Mouse (Mus musculus) liver, embryonic 11.5 days (tissue): ENCODE measurements around the gene Ppfia1. TPM values are rescaled to one million over a fixed set of nuclear protein-coding genes. Genes with fewer than 3 reads are reported as not detected.

Experiments used
- ATAC-seq: fragments of 200-750 bp; cut with Nextera tagmentation; replicated peaks from 2 replicates; pipeline ENCODE4 v1.8.0; 2017; ENCODE audit warnings: moderate number of reproducible peaks, mild to moderate bottlenecking, moderate TSS enrichment, moderate library complexity; ENCODE audit not compliant: low FRiP score
- DNase-seq: peaks from one replicate; pipeline ENCODE4 v3.0.0-alpha.2; 2017; ENCODE audit warnings: low spot score
- H3K27ac ChIP-seq: fragments of 300-500 bp; sonication (generic); 2 replicates; pipeline ENCODE4 v1.5.1; 2014; ENCODE audit warnings: mild to moderate bottlenecking, low read depth, low read length, control low read depth
- H3K27me3 ChIP-seq: fragments of 300-500 bp; sonication (generic); replicated peaks from 2 replicates; pipeline ENCODE4 v1.6.1; 2014; ENCODE audit warnings: low read length, mixed read lengths; ENCODE audit not compliant: control insufficient read depth, insufficient read depth
- H3K36me3 ChIP-seq: fragments of 300-500 bp; sonication (generic); 2 replicates; pipeline ENCODE4 v1.6.1; 2014; ENCODE audit warnings: mild to moderate bottlenecking, low read length, moderate library complexity, mixed read lengths; ENCODE audit not compliant: control insufficient read depth, insufficient read depth
- H3K4me1 ChIP-seq: fragments of 300-500 bp; sonication (generic); replicated peaks from 2 replicates; pipeline ENCODE4 v1.6.1; 2014; ENCODE audit warnings: low read length, mixed read lengths; ENCODE audit not compliant: control insufficient read depth, insufficient read depth
- H3K4me2 ChIP-seq: fragments of 300-500 bp; sonication (generic); 2 replicates; pipeline ENCODE4 v1.6.1; 2014; ENCODE audit warnings: mild to moderate bottlenecking, control low read depth, moderate library complexity
- H3K4me3 ChIP-seq: fragments of 300-500 bp; sonication (generic); 2 replicates; pipeline ENCODE4 v1.5.1; 2014; ENCODE audit warnings: low read depth, low read length, control low read depth
- H3K9ac ChIP-seq: fragments of 300-500 bp; sonication (generic); 2 replicates; pipeline ENCODE4 v1.6.1; 2014; ENCODE audit warnings: low read depth, low read length, control low read depth
- H3K9me3 ChIP-seq: fragments of 300-500 bp; sonication (generic); 2 replicates; pipeline ENCODE4 v1.6.1; 2016; ENCODE audit warnings: low read length, inconsistent platforms, mixed read lengths; ENCODE audit not compliant: control insufficient read depth
- WGBS: fragments of 180-500 bp; shearing (Covaris S2); extraction: QIAGEN DNeasy Blood & Tissue Kit; methylation state at CpG from one replicate; pipeline ENCODE4 v1.1.7; 2014; 5-methylcytosine and 5-hydroxymethylcytosine counted together
- polyA plus RNA-seq: library from polyadenylated mRNA; unstranded; fragments of >200 nt; fragmentation: Nextera tagmentation; extraction: Ambion mirVana; gene quantifications from 2 replicates; pipeline ENCODE4 v1.2.1, GENCODE M21; 2014

The Ppfia1 gene
- polyA plus RNA-seq, 1 experiment from 2014 or later = 45.4 TPM

- DNase-seq (no peak), ATAC-seq (no peak)
- no peaks in the 10 kb centered on the region for H3K27me3 ChIP-seq
- no peak overlapping the region for H3K27ac ChIP-seq
- H3K9me3 ChIP-seq = no peaks in the 10 kb centered on the region
- H3K4me2 ChIP-seq = no peak overlapping the region
- H3K4me1 ChIP-seq = peaks cover 10% of the 10 kb centered on the region
- H3K9ac ChIP-seq = no peak overlapping the region
- peaks cover 12% of the 10 kb centered on the region; the same call in 1 of the 2 replicates for H3K36me3 ChIP-seq
- WGBS = 84% methylated on average over 5 of the region's 5 CpGs
- no peak overlapping the region for H3K4me3 ChIP-seq
These were observed 24.3 kb upstream of the Ppfia1 start for GRCm38 (mm10) chr7:144577876-144578275.

GRCm38 (mm10) chr7:144572234-144572633, 18.7 kb upstream of the Ppfia1 start:
- H3K4me1 ChIP-seq = no peaks in the 10 kb centered on the region
- no peaks in the 10 kb centered on the region for H3K9me3 ChIP-seq
- no peak overlapping the region for H3K4me2 ChIP-seq
- H3K36me3 ChIP-seq = no peaks in the 10 kb centered on the region
- 83% methylated on average over 5 of the region's 5 CpGs for WGBS
- no peaks in the 10 kb centered on the region for H3K27me3 ChIP-seq
- H3K9ac ChIP-seq = no peak overlapping the region
- ATAC-seq = no peak
- no peak overlapping the region for H3K4me3 ChIP-seq
- DNase-seq = no peak
- no peak overlapping the region for H3K27ac ChIP-seq

- H3K27ac ChIP-seq = no peak overlapping the region
- no peaks in the 10 kb centered on the region for H3K4me1 ChIP-seq
- H3K36me3 ChIP-seq = no peaks in the 10 kb centered on the region
- H3K4me2 ChIP-seq = no peak overlapping the region
- DNase-seq = no peak
- H3K4me3 ChIP-seq = no peak overlapping the region
- no peak overlapping the region for H3K9ac ChIP-seq
- H3K9me3 ChIP-seq = no peaks in the 10 kb centered on the region
- H3K27me3 ChIP-seq = no peaks in the 10 kb centered on the region
- no peak for ATAC-seq
These were observed 18.1 kb upstream of the Ppfia1 start for GRCm38 (mm10) chr7:144571598-144571997.

- DNase-seq (no peak), ATAC-seq (no peak)
- Histone ChIP-seq H3K36me3 (no peaks in the 10 kb centered on the region), H3K27me3 (no peaks in the 10 kb centered on the region; the same call in 1 of the 2 replicates), H3K27ac (no peak overlapping the region), H3K4me1 (no peaks in the 10 kb centered on the region), H3K9me3 (no peaks in the 10 kb centered on the region), H3K4me2 (no peak overlapping the region), H3K4me3 (no peak overlapping the region), H3K9ac (no peak overlapping the region)
- WGBS = 76% methylated on average over 7 of the region's 7 CpGs
These were observed 15.9 kb upstream of the Ppfia1 start for GRCm38 (mm10) chr7:144569428-144569827.

- Histone ChIP-seq H3K9me3 (no peaks in the 10 kb centered on the region), H3K9ac (no peak overlapping the region), H3K4me2 (no peak overlapping the region), H3K4me1 (no peaks in the 10 kb centered on the region), H3K27me3 (no peaks in the 10 kb centered on the region; the same call in 1 of the 2 replicates), H3K27ac (no peak overlapping the region), H3K4me3 (no peak overlapping the region), H3K36me3 (no peaks in the 10 kb centered on the region)
- DNase-seq (no peak), ATAC-seq (no peak)
These were observed 14.6 kb upstream of the Ppfia1 start for GRCm38 (mm10) chr7:144568091-144568490.

- no peak overlapping the region for H3K9ac ChIP-seq
- ATAC-seq (no peak), DNase-seq (no peak)
- H3K27me3 ChIP-seq = no peaks in the 10 kb centered on the region; the same call in 1 of the 2 replicates
- no peaks in the 10 kb centered on the region for H3K36me3 ChIP-seq
- no peak overlapping the region for H3K4me3 ChIP-seq
- no peaks in the 10 kb centered on the region for H3K4me1 ChIP-seq
- no peaks in the 10 kb centered on the region for H3K9me3 ChIP-seq
- no peak overlapping the region for H3K27ac ChIP-seq
- no peak overlapping the region for H3K4me2 ChIP-seq
- 65% methylated on average over 3 of the region's 3 CpGs for WGBS
These were observed 13.6 kb upstream of the Ppfia1 start for GRCm38 (mm10) chr7:144566921-144567682.

GRCm38 (mm10) chr7:144563456-144564155, 10.1 kb upstream of the Ppfia1 start:
- Histone ChIP-seq H3K27ac (no peak overlapping the region), H3K4me1 (no peaks in the 10 kb centered on the region), H3K9me3 (no peaks in the 10 kb centered on the region), H3K27me3 (no peaks in the 10 kb centered on the region; the same call in 1 of the 2 replicates), H3K4me2 (no peak overlapping the region), H3K9ac (no peak overlapping the region), H3K4me3 (no peak overlapping the region), H3K36me3 (no peaks in the 10 kb centered on the region)
- no peak for ATAC-seq
- DNase-seq = no peak
- 67% methylated on average over 9 of the region's 9 CpGs for WGBS

GRCm38 (mm10) chr7:144562016-144562415, 8.5 kb upstream of the Ppfia1 start:
- Histone ChIP-seq H3K4me3 (no peak overlapping the region), H3K27me3 (no peaks in the 10 kb centered on the region; the same call in 1 of the 2 replicates), H3K27ac (no peak overlapping the region), H3K4me2 (no peak overlapping the region), H3K36me3 (no peaks in the 10 kb centered on the region), H3K9ac (no peak overlapping the region), H3K9me3 (no peaks in the 10 kb centered on the region), H3K4me1 (no peaks in the 10 kb centered on the region)
- ATAC-seq (no peak), DNase-seq (no peak)
- WGBS = 20% methylated on average over 3 of the region's 3 CpGs

- H3K9ac ChIP-seq = no peak overlapping the region
- no peak overlapping the region for H3K4me3 ChIP-seq
- H3K27me3 ChIP-seq = no peaks in the 10 kb centered on the region; the same call in 1 of the 2 replicates
- no peak overlapping the region for H3K4me2 ChIP-seq
- H3K9me3 ChIP-seq = no peaks in the 10 kb centered on the region
- H3K4me1 ChIP-seq = no peaks in the 10 kb centered on the region
- no peak overlapping the region for H3K27ac ChIP-seq
- no peak for ATAC-seq
- 83% methylated on average over 4 of the region's 4 CpGs for WGBS
- H3K36me3 ChIP-seq = no peaks in the 10 kb centered on the region
- no peak for DNase-seq
These were observed 7.1 kb upstream of the Ppfia1 start for GRCm38 (mm10) chr7:144560594-144560993.
